Mouse (Mus musculus) liver, embryonic 13.5 days (tissue): ENCODE measurements around the gene Gfra1. TPM values are rescaled to one million over a fixed set of nuclear protein-coding genes. Genes with fewer than 3 reads are reported as not detected.

Experiments
- ATAC-seq: fragments of 200-750 bp; cut with Nextera tagmentation; 2 replicates; pipeline ENCODE4 v1.8.0; 2017; ENCODE audit warnings: low read depth, mild to moderate bottlenecking, moderate number of reproducible peaks, moderate library complexity
- DNase-seq: peaks from one replicate; pipeline ENCODE4 v3.0.0; 2022
- H3K27ac ChIP-seq: fragments of 300-500 bp; sonication (generic); 2 replicates; pipeline ENCODE4 v1.5.1; 2015; ENCODE audit warnings: moderate library complexity, mild to moderate bottlenecking, inconsistent platforms
- H3K27me3 ChIP-seq: fragments of 300-500 bp; sonication (generic); 2 replicates; pipeline ENCODE4 v1.6.1; 2015; ENCODE audit warnings: mild to moderate bottlenecking, inconsistent platforms
- H3K36me3 ChIP-seq: fragments of 300-500 bp; sonication (generic); 2 replicates; pipeline ENCODE4 v1.6.1; 2015; ENCODE audit warnings: mild to moderate bottlenecking, inconsistent platforms
- H3K4me1 ChIP-seq: fragments of 300-500 bp; sonication (generic); replicated peaks from 2 replicates; pipeline ENCODE4 v1.6.1; 2015; ENCODE audit warnings: inconsistent platforms
- H3K4me2 ChIP-seq: fragments of 300-500 bp; sonication (generic); 2 replicates; pipeline ENCODE4 v1.6.1; 2015; ENCODE audit warnings: inconsistent platforms, mild to moderate bottlenecking, moderate library complexity
- H3K4me3 ChIP-seq: fragments of 300-500 bp; sonication (generic); replicated peaks from 2 replicates; pipeline ENCODE4 v1.5.1; 2015; ENCODE audit warnings: mild to moderate bottlenecking, inconsistent platforms
- H3K9ac ChIP-seq: fragments of 300-500 bp; sonication (generic); 2 replicates; pipeline ENCODE4 v1.6.1; 2015; ENCODE audit warnings: mild to moderate bottlenecking, inconsistent platforms
- H3K9me3 ChIP-seq: fragments of 300-500 bp; sonication (generic); replicated peaks from 2 replicates; pipeline ENCODE4 v1.6.1; 2016; ENCODE audit warnings: inconsistent platforms
- WGBS: fragments of 180-500 bp; shearing (Covaris S2); methylation state at CpG from one replicate; pipeline ENCODE4 v1.1.7; 2015; ENCODE audit not compliant: insufficient replicate concordance; 5-methylcytosine and 5-hydroxymethylcytosine counted together
- polyA plus RNA-seq: library from polyadenylated mRNA; unstranded; fragments of >200 nt; fragmentation: Nextera tagmentation; extraction: Ambion mirVana; gene quantifications from 2 replicates; pipeline ENCODE4 v1.2.1, GENCODE M21; 2015

Gene Gfra1
- polyA plus RNA-seq, 1 experiment from 2014 or later = 5.8 TPM

DNA sequence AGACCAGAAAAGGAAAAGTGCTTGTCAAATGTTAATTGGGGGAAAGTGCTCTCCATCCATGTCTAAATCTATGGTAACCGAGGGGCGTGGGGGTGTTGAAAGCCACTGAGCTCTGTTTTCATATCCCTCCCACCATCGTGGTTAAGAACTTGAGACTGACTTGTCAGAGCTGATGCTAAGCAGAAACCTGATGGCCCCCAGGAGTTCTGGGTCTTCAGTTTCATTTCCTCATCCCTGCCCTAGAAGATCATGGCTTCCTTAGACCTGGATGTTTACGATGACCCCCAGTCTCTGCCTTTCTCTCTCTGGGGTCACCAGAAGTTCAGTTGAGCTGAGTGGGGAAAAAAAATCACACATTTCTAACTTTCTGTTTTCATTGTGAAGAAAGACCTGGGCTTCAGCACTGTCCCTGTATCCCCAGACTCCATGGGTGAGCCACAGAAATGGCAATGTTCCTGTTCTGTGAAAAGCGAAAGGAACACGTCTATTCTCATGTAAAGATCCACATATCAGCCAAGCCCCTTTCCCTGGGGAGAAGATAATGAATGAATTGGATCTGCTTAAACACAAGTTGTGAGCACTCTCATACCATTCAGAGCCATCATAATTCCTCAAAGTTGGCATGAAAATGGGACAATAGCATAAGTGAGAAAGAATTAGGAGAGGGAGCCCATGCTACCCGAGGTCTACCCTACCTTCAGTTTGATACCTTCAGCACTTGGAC is 261.8 kb downstream of the Gfra1 start:
- 47% methylated on average over 7 of the region's 7 CpGs for WGBS
- H3K4me1 ChIP-seq = no peaks in the 10 kb centered on the region
- no peak overlapping the region for H3K4me2 ChIP-seq
- H3K9ac ChIP-seq = no peak overlapping the region
- H3K9me3 ChIP-seq = no peaks in the 10 kb centered on the region
- H3K27me3 ChIP-seq = no peaks in the 10 kb centered on the region
- ATAC-seq = no peak
- no peak overlapping the region for H3K27ac ChIP-seq
- DNase-seq = no peak
- no peak overlapping the region for H3K4me3 ChIP-seq
- no peaks in the 10 kb centered on the region for H3K36me3 ChIP-seq

DNA sequence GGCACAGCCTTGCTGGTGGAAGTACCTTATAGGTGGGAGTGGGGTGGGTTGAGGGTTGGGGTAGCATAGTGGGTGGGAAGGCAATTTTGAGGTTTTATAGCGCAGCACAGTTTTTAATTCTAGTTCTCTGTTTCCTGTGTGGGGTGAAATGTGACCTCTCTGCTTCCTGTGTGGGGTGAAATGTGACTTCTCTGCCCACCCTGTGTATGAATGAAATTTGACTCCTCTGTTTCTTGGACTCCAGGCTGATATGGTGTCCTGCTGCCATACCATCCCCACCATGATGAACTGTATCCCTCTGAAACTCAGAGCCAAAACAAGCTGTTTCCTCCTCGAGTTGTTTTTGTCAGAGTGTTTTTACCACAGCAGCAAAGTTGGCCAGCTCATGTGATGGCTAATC is 264.8 kb downstream of the Gfra1 start:
- no peaks in the 10 kb centered on the region for H3K36me3 ChIP-seq
- H3K9ac ChIP-seq = no peak overlapping the region
- H3K27ac ChIP-seq = no peak overlapping the region
- 39% methylated on average over 2 of the region's 2 CpGs for WGBS
- H3K4me3 ChIP-seq = no peak overlapping the region
- no peaks in the 10 kb centered on the region for H3K9me3 ChIP-seq
- H3K4me1 ChIP-seq = no peaks in the 10 kb centered on the region
- H3K4me2 ChIP-seq = no peak overlapping the region
- ATAC-seq = no peak
- no peak for DNase-seq
- no peaks in the 10 kb centered on the region for H3K27me3 ChIP-seq

DNA sequence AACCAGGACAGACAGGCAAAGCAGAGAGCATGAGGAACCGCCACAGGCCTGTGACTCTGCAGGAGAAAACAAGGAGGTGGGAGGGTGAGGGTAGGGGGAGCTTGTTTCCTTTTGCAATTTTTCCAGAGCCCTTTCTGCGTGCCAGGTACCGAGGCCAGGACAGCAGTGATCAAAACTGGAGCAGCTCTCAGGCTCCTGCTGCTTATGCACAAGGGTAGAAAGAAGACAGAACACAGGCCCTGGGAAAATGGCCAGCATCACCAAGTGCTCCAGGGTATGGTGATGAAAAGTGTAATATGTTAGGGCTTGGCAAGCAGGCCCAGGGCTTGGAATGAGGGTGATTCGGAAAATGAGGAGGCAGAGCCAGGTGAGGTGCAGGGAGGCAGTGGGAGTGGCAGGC is 269.2 kb downstream of the Gfra1 start:
- Histone ChIP-seq H3K27ac (no peak overlapping the region), H3K36me3 (no peaks in the 10 kb centered on the region), H3K4me3 (no peak overlapping the region), H3K9ac (no peak overlapping the region), H3K27me3 (no peaks in the 10 kb centered on the region), H3K9me3 (no peaks in the 10 kb centered on the region), H3K4me2 (no peak overlapping the region), H3K4me1 (no peaks in the 10 kb centered on the region)
- no peak for DNase-seq
- ATAC-seq = no peak
- WGBS = 46% methylated on average over 4 of the region's 4 CpGs

Other genes with a start within 250 kb of the Gfra1 start
- gene Ccdc172, start 56.1 kb upstream of the Gfra1 start, polyA plus RNA-seq = not detected in 2 replicates
- not detected in 2 replicates for gene Pnlip, start 196.6 kb upstream of the Gfra1 start, polyA plus RNA-seq